Mouse (Mus musculus) left cerebral cortex, postnatal 36 days (tissue): ENCODE measurements at regions not wholly inside any gene's neighbourhood (a gene's known extent, or its start where the extent isn't known, plus 50 kb on each side); places are given as distances from the start of the nearest gene placed in this dataset.
"Not testable (repeated sequence)": the region's sequence is repeated elsewhere in the genome, so short reads cannot be mapped to it uniquely, and the experiment has no call there.

ENCODE experiments used
- DNase-seq, 2 experiments: peaks; one replicate each; pipeline ENCODE4 v3.0.0; 2021 to 2022; ENCODE audit warnings: low spot score in 2 of 2, mixed read lengths in 1 of 2
- intact Hi-C: fragments of 180-260 bp; cut with DNase I; formaldehyde crosslinking; loops from one replicate; pipeline ENCODE4 v1.15.1; 2025

DNA sequence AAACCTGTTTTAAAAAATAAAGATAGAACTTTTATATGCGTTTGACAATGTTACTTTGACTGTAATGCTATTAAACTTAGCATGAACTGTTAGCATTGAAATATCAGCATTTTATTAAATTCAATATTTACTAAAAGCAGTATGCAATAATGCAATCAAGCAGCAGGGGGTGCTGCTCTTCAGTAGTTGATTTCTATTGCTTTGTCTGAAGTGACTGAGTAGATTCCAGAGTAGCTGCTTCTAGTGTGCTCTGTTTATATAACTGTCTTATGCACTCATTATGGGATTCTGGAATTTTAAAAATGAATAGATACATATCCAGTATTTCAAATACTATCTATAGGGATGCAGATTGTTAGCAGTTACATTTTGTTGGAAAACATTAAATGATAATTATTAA is 146.2 kb downstream of the Gm28710 start:
- no peak for DNase-seq
- intact Hi-C loops: loop anchor here (5.0 kb wide), 1 partner anchor 829 kb away; no protein-coding TSS in a partner anchor

DNA sequence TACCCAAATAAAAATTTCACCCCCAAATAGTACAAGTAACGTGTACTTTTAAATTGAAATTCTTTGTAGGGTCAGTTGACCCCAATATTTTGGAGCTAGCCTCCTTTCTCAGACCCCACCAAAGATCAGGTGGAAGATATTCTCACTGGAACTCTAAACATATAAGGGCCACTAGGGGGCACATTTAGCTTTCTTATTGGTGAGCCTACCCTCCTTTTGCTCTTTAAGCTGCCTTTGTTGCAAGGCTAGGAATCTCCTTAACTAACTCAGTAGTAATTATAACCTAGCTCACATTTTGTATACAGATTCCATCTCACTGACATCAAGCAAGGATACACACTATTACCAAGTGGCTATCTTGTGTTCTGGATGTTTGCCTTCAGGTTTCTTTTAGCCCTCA is 155.8 kb downstream of the Gm28710 start:
- DNase-seq: no peak
- intact Hi-C loops: no loop called here

DNA sequence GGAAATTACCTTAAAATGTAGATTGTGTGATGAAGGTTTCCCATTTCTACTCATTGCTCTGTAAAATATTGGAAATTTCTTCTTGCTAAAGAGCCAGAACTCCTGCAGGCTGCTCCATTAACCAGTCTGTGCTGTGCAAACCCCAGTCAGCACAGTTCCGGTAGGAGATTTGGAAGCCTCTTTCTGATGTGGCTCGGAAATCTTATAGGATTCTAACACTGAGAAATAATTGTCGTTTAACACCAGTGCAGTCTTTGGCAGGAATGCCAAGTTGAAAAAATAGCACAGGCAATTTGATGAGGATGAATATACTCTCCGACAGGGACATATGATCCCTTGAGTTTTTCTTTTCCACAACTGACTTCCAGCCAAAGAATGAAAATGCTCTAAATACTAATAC is 176.1 kb downstream of the Gm28710 start:
- DNase-seq: no peak
- intact Hi-C loops: no loop called here

DNA sequence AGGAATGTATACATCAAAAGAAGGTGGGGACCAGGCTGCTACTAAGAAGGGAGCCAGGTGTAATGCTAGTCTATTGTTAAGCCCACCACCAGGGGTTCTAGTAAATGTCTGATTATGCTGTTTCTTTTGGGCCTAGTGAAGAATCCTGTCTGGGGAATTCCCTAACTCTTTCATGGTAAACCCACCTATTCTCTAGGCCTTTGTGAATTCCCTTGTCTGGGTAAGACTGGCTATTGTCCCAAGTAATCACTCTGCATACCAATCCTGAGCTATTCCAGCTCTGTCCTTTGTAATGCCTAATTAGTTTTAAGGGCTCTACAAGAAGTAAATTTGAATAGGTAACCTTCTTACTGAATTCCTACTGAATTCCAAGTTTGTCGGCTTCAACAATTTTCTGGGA is 177.2 kb downstream of the Gm28710 start:
- DNase-seq, intact Hi-C loops: not testable (repeated sequence)

- DNase-seq: no peak
Observed at GRCm38 (mm10) chr5:16973206-16973896, 181.7 kb downstream of the Gm28710 start.

DNA sequence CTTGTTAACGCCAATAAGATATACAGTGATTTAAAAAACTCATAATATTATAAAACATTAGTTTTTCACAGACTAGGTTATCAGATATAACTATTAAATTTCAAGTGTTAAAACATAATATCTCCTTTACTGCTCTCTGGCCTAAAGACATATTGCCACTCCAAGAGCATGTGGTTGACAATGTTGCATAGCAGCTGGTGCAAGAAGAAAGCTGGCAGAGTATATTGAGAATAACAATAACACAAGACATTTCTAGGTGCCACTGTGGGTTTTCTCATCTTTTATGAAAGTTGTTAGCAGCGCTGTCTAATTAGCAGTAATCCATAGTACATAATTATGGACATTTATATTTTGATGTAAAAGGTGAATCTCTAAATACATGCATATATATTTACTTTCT is 184.4 kb downstream of the Gm28710 start:
- no peak for DNase-seq
- intact Hi-C loops: no loop called here

More at GRCm38 (mm10) chr5:16973206-16973896, 181.7 kb downstream of the Gm28710 start:
- intact Hi-C loops: no loop called here

DNA sequence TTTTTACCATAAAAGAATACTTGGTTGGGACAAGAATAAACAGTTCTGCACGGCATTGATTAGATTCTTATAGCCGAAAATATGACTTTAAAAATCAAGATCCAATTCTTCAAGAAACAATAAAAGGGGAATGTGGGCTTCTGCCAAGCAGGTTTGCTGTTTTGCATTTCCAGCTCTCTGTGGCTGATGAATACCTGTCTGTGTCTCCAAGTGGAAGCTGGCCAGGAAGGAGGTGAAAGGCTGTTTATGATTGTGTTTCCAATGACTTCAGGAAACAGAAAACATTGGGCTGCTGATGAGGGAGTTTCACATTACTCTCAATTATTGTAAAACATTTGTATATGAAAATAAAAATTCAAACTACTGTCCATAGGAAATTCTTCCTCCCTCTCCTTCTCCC is 193.3 kb downstream of the Gm28710 start:
- DNase-seq: no peak
- intact Hi-C loops: no loop called here

GRCm38 (mm10) chr5:16991518-16991917 is 199.9 kb downstream of the Gm28710 start:
- no peak for DNase-seq
- intact Hi-C loops: no loop called here

DNA sequence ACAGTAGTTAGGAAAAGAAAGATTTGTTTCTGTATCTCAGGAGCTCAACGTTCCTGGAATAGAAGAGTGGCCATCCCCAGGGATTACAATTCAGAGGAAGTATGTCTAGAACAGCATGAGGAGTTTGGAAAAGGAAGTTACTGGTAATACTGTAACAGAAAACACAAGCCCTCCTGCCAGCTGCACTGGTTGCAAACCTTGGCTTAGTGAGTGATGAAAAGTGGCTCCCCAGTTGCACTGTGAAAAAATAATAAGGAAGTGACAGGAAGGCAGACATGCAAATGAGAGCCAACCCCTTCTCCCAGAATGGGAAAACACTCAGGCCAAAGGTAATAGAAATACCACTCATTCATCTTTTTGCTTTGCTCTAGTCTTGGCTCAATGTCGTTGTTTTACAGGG is 207.6 kb downstream of the Gm28710 start:
- DNase-seq: no peak
- intact Hi-C loops: no loop called here

GRCm38 (mm10) chr5:17006807-17007522 is 215.4 kb downstream of the Gm28710 start:
- no peak for DNase-seq
- intact Hi-C loops: no loop called here

- intact Hi-C loops: no loop called here
- DNase-seq: no peak
Observed at GRCm38 (mm10) chr5:17021636-17022035, 230.0 kb downstream of the Gm28710 start.

DNA sequence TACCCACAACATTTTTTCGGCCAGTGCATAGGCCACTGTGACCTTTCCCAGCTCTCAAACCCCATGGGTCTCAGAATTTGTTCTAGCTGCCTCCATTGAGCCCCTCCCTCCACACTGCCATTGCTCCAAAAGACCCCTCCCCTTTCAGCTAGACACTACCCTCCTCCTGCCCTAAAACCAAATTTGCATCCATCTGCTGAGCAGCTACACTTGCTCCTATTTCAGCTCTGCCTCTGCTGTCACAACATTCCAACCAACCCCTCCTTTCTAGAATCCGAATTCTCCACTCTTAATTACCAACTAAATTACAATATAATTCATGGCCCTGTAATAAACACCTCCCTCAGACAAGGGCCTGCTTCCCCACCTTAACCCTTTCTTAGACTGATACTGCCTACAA is 262.3 kb downstream of the Gm28710 start:
- no peak for DNase-seq
- intact Hi-C loops: no loop called here

- DNase-seq: no peak
- intact Hi-C loops: no loop called here
Observed at GRCm38 (mm10) chr5:17064565-17064964, 273.0 kb downstream of the Gm28710 start.

DNA sequence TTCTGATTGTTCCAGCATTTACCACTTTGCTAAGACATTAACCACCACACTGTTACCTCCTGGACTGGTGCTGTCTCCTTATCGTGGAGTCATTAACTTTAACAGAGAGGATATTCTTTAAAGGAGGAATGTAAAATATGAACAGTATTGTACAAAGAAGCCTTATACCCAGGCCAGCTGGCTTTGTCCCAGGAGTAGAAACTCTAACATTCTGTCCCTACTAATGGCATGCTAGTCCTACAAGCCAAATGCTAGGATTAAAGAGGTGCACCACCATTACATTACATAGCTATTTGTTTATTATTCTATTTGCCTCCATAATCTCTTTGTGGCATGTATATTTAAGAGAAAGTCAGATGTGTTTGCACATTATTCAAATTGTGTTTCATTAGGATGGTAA is 288.8 kb downstream of the Gm28710 start:
- DNase-seq: no peak
- intact Hi-C loops: no loop called here

GRCm38 (mm10) chr5:17111556-17111955 is 261.4 kb upstream of the Speer4f2 start:
- intact Hi-C loops: loop anchor here (5.0 kb wide), 1 partner anchor 466 kb away; no protein-coding TSS in a partner anchor
- DNase-seq: no peak

DNA sequence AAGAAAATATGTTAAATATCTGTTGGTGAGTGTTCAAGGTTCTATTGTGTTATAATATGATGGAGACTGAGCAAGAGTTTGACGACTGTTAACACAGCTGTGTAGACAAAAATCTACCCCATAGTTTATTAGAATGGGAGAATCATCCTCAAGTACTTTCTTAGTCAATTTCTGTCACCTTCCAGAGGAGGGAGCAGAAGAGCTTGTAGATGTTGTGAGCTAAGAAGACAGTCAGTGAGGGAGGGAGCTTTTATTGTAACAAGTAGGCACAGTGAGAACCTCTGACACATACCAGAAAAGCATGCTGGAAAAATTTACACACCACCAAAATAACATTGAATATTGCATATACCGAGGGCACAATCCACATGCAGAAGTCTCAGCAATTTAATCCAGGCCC is 261.0 kb upstream of the Speer4f2 start:
- DNase-seq: no peak

DNA sequence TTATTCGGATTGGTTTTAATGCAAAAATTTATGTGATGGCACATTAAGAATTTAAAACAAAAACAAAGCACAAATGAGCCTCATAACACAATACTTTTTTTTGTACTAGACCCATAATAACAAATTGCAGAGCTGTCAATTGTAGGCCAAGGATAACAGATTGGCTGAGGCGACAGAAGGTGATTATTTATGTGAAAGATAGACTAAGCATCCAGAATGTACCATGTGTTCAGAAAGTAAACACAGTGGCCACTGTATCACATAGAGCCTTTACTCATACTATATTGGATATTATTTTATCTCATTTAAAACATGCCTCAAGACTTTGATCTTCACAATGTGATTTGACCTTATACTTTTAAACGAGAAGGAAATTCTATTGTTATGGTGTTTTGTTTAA is 257.9 kb upstream of the Speer4f2 start:
- no peak for DNase-seq
- intact Hi-C loops: no loop called here

More for the DNA sequence above, 261.0 kb upstream of the Speer4f2 start:
- intact Hi-C loops: loop anchor here (2.0 to 5.0 kb wide), 2 partner anchors 465 to 653 kb away; no protein-coding TSS in a partner anchor

GRCm38 (mm10) chr5:17116072-17116471 is 256.9 kb upstream of the Speer4f2 start:
- intact Hi-C loops: no loop called here

GRCm38 (mm10) chr5:17125240-17125639 is 247.7 kb upstream of the Speer4f2 start:
- intact Hi-C loops: no loop called here
- no peak for DNase-seq

More at GRCm38 (mm10) chr5:17116072-17116471, 256.9 kb upstream of the Speer4f2 start:
- no peak for DNase-seq

- DNase-seq: no peak
- intact Hi-C loops: no loop called here
Observed at GRCm38 (mm10) chr5:17127501-17127900, 245.5 kb upstream of the Speer4f2 start.

- intact Hi-C loops: no loop called here
- DNase-seq: no peak
Observed at GRCm38 (mm10) chr5:17135489-17135888, 237.5 kb upstream of the Speer4f2 start.
